Mouse (Mus musculus) bone marrow, adult 2 months (tissue): ENCODE measurements around the gene Pkib.

Source experiments
- CTCF ChIP-seq: fragments of 200-500 bp; IDR thresholded peaks from 2 replicates; pipeline ENCODE4 v1.5.1; 2011; ENCODE audit warnings: low read length, control low read depth; ENCODE audit not compliant: control insufficient read depth, insufficient read depth
- POLR2A ChIP-seq: fragments of 200-500 bp; IDR thresholded peaks from 2 replicates; pipeline ENCODE4 v1.6.1; 2011; ENCODE audit warnings: low read depth, mild to moderate bottlenecking, control low read depth, low read length, borderline replicate concordance; ENCODE audit not compliant: control insufficient read depth

- no peak for TF ChIP-seq CTCF
- TF ChIP-seq POLR2A: no peak
These were observed 111.3 kb downstream of the Pkib start for GRCm38 (mm10) chr10:57743045-57743444.
